Mouse (Mus musculus) embryo, embryonic 10.5 days (tissue): Measurements from ENCODE around the gene Gm4779.
"Not testable (repeated sequence)": the region's sequence is repeated elsewhere in the genome, so short reads cannot be mapped to it uniquely, and the experiment has no call there.

ENCODE experiments used
- DNase-seq: peaks from one replicate; pipeline ENCODE4 v3.0.0-alpha.2; 2015; ENCODE audit warnings: low spot score

Gene Gm4779

GRCm38 (mm10) chrX:101794342-101794741 lies at the start of gene Gm4779, which contains the start of gene 8030474K03Rik:
Gene Gm4779 (minus strand): TSS chrX:101794423.
Gene 8030474K03Rik (plus strand): TSS chrX:101794656.
- DNase-seq: no peak

DNA sequence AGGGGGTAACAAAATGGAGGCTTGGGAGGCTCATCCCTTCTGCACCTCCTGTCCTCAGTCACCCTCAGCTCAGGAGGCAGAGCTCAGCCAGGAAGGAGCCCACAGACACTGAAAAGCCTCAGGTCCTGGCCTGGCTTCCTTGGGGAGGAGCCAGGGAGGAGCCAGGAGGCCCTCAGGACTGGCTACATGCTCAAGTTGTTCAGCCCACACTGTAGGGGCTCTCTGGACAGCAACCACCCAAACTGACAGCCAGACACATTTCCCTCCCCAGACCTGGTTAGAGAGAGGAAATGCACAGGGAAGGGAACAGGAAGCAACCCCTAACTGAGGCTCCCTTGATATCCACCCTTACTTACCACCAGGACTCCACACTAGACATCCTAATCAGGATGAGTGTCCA lies 25.8 kb upstream of the Gm4779 start:
- not testable (repeated sequence) for DNase-seq

- peak; percentile 46 for DNase-seq
These were observed 24.9 kb upstream of the Gm4779 start for GRCm38 (mm10) chrX:101819163-101819562.

DNA sequence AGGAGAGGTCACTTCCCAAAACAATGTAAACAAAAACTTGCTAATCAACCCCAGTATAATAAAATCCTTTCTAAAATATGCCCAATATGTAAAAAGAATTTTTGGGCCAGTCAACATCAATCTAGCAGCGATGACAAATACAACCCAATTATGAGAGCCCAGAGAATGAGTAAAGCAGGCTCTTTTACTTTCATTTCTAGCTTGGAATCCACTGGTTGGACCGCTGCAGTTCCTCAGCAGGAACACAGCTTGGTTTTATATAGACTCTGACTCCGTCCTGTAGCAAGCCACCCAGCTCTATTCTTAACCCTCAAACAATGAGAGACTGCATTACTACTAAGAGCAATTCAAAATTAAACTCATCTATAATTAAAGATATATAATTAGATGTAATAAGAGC lies 17.5 kb upstream of the Gm4779 start:
- DNase-seq: no peak

DNA sequence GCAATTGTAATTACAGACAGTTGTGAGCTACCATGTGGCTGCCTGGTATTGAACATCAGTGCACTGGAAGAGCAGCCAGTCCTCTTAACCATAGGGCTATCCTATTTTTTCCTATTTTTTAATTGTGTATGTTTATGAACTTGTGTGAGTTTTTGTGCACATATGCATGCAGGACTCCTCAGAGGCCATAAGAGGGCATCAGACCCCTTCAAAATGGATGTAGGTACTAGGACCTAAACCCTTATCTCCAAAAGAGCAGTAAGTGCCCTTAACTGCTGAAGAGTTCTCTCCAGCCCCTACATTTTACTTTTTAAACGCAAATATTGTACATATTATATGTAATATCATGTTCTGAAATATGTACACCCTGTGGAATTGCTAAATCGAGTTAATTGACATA lies 11.3 kb upstream of the Gm4779 start:
- DNase-seq: peak; percentile 62

GRCm38 (mm10) chrX:101791551-101791950 lies 2.7 kb downstream of the Gm4779 start:
- DNase-seq: peak; percentile 65

- DNase-seq: peak; percentile 76
These were observed 22.2 kb downstream of the Gm4779 start for GRCm38 (mm10) chrX:101772035-101772434.

DNA sequence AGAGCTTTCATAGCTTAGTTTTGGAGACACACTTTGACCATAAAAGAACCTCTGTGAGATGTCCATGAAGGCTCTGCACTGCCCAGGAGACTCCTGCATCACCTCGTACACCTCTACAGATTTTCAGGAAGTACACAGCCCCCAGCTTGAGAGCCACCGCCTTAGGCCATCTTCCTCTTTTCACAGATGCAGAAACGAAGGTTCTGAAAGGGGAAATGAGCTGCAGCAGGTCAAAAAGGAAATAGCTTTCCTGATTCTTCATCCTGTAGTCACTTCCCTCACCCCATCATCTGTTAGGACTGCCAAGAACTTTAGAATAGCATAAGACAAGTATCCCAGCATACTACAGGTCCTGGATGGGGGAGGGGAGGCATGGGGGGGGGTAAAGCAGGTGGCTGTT lies 23.9 kb downstream of the Gm4779 start:
- no peak for DNase-seq

GRCm38 (mm10) chrX:101769478-101769877 lies 24.7 kb downstream of the Gm4779 start:
- DNase-seq: no peak

- DNase-seq: no peak
These were observed 26.9 kb downstream of the Gm4779 start for GRCm38 (mm10) chrX:101767280-101767679.

DNA sequence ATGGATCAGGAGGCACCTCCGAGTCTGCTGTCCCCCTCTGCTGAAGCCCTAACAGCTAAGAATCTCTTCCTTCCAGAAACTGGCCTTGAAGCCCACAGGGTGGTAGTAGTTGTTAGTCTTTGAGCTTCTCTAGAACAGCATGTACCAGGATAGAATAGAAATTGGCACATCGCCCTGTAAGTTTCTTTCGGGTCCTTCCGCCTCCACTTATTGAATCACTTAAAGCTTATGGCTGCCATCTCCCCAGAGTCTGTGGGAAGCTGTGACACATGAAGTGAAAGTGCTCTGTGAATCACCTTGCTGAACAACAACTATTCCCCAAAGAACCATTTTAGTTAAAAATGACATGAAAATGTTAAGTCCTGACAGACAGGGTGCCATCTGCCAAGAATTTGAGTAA lies 29.1 kb downstream of the Gm4779 start:
- no peak for DNase-seq

GRCm38 (mm10) chrX:101764621-101765020 lies 29.6 kb downstream of the Gm4779 start:
- DNase-seq: no peak

GRCm38 (mm10) chrX:101754478-101754877 lies 39.7 kb downstream of the Gm4779 start:
- no peak for DNase-seq

GRCm38 (mm10) chrX:101750144-101750543 lies 44.1 kb downstream of the Gm4779 start:
- DNase-seq: peak; percentile 31

DNA sequence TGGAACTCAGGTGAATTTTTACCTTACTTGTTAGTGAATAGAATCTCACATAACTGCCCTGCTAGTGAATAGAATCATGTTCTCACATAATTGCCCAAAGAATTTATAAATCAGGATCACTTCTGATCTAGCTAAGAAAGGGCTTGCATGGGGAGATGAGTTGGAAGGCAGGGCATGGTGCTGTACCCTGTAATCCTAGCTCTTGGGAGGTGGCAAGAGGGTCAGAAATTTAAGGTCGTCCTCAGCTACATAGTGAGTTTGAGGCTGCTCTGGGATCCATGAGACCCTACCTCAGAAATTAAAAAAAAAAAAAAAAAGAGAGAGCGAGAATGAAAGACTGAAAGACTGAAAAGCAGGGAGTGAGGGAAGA lies 53.2 kb downstream of the Gm4779 start:
- DNase-seq: no peak

GRCm38 (mm10) chrX:101740335-101741063 lies 53.7 kb downstream of the Gm4779 start:
- DNase-seq: peak; percentile 39
